ENCODE assay signal across 26 mouse cellular contexts in the genomic region with DNA sequence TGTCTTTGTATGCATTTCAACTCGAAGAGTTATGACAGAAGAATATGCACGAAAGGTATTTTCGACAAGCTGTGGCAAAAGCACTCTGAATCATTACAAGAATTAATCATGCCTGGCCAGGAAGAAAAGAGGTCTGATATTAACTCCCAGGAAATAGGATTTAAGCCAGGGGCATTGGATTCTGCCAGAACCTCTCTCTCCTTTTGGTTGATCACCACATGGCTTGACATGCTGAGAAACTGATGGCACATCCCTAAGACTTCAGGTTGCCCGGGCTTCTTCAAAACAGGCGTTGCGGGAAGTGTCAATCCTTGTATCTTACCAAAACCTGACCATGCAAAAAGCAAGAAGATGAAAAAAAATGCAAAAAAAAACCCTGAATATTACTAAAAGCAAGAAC. TPM values are rescaled to one million over a fixed set of nuclear protein-coding genes. Genes with fewer than 3 reads are reported as not detected.
A peak's percentile ranks its signal among the peaks of the same experiment; 100 is the strongest.
DNase-seq lines count a peak whose midpoint lies in the region; ATAC-seq and TF ChIP-seq lines count a peak whose summit lies in the region.
"Had no signal": no experiment of that assay in that cellular context is flagged by ENCODE, and none has a peak within 500 bp of the region (broad histone marks: within the 10 kb centered on the region; RNA-seq: fewer than 3 reads in every experiment).

No protein-coding gene starts in this region.

- TF ChIP-seq CTCF in midbrain, postnatal 0 days (IDR thresholded peaks at IDR 0.05), result no peak
- TF ChIP-seq CTCF in Patski (IDR thresholded peaks at IDR 0.05), result no peak

- no peak overlapping the region for H3K27ac ChIP-seq in midbrain, postnatal 0 days (ENCODE audit: low read depth, low read length)
- no peak overlapping the region for H3K27ac ChIP-seq in midbrain, embryonic 16.5 days (ENCODE audit: low read length)
- H3K27ac ChIP-seq: embryonic facial prominence, embryonic 13.5 days; forebrain, embryonic 10.5 days; forebrain, embryonic 13.5 days; heart, adult 2 months; heart, embryonic 10.5 days; heart, embryonic 13.5 days had no signal

- in situ Hi-C loops in Patski (cut with MboI; ENCODE audit: low pct_unique_long_range_greater_than_20kb), result no loop called here

- DNase-seq in cerebellum, postnatal 14 days, result peak; percentile 31 to 53
- no peak for DNase-seq in cerebellum, adult 9-10 months
- peak; percentile 17 for DNase-seq in midbrain, postnatal 0 days (ENCODE audit: low spot score)
- no peak for DNase-seq in Patski (ENCODE audit: low read depth, low spot score)
- DNase-seq in thymus, postnatal 4 days, result no peak
- DNase-seq: adrenal gland, adult 8-10 months; adrenal gland, postnatal 36 days; cerebellum, adult 18-20 months; cerebellum, postnatal 25 days; gastrocnemius, postnatal 10 days; gastrocnemius, postnatal 36 days; heart, adult 2 months; heart, postnatal 14 days; heart, postnatal 4 days; kidney, adult 18-20 months had no signal

- ATAC-seq in midbrain, postnatal 0 days (ENCODE audit: low FRiP score), result no peak
- ATAC-seq in midbrain, embryonic 16.5 days, result no peak
- peak; percentile 35 for ATAC-seq in Patski
- ATAC-seq: CD4-positive, CD25-positive, alpha-beta regulatory T cell, adult 4 months; forebrain, embryonic 13.5 days; forebrain, embryonic 16.5 days; hindbrain, embryonic 16.5 days; inflammation-experienced regulatory T-cells, adult 6 months; intestine, embryonic 16.5 days had no signal

- 73% methylated on average over 6 of the region's 6 CpGs for WGBS in midbrain, postnatal 0 days
- 89% methylated on average over 6 of the region's 6 CpGs for WGBS in midbrain, embryonic 16.5 days

- no peaks in the 10 kb centered on the region for H3K9me3 ChIP-seq in midbrain, postnatal 0 days (ENCODE audit: low read length)
- H3K9me3 ChIP-seq in midbrain, embryonic 16.5 days (replicated peaks; ENCODE audit: control insufficient read depth, low read length, poor library complexity, severe bottlenecking), result no peaks in the 10 kb centered on the region; the same call in 1 of the 2 replicates
- H3K9me3 ChIP-seq: embryonic facial prominence, embryonic 13.5 days; forebrain, embryonic 10.5 days; forebrain, embryonic 13.5 days; heart, embryonic 10.5 days had no signal

- no peak overlapping the region for H3K4me3 ChIP-seq in midbrain, postnatal 0 days (ENCODE audit: low read depth, low read length)
- H3K4me3 ChIP-seq in midbrain, embryonic 16.5 days (ENCODE audit: low read depth, low read length), result no peak overlapping the region
- H3K4me3 ChIP-seq: embryonic facial prominence, embryonic 13.5 days; forebrain, embryonic 10.5 days; forebrain, embryonic 13.5 days; heart, adult 2 months; heart, embryonic 10.5 days; heart, embryonic 13.5 days had no signal

- H3K36me3 ChIP-seq in midbrain, postnatal 0 days (ENCODE audit: insufficient read depth, low read length), result no peaks in the 10 kb centered on the region
- no peaks in the 10 kb centered on the region for H3K36me3 ChIP-seq in midbrain, embryonic 16.5 days (ENCODE audit: control insufficient read depth, insufficient read depth, low read length)
- H3K36me3 ChIP-seq: embryonic facial prominence, embryonic 13.5 days; forebrain, embryonic 10.5 days; heart, embryonic 10.5 days; heart, embryonic 13.5 days had no signal

- H3K27me3 ChIP-seq in midbrain, postnatal 0 days (ENCODE audit: insufficient read depth, low read length), result no peaks in the 10 kb centered on the region
- H3K27me3 ChIP-seq in midbrain, embryonic 16.5 days (ENCODE audit: control insufficient read depth, insufficient read depth, low read depth, low read length), result no peaks in the 10 kb centered on the region
- no peaks in the 10 kb centered on the region for H3K27me3 ChIP-seq in Patski
- H3K27me3 ChIP-seq: embryonic facial prominence, embryonic 13.5 days; forebrain, embryonic 13.5 days; heart, embryonic 13.5 days had no signal

- H3K4me1 ChIP-seq in midbrain, postnatal 0 days (ENCODE audit: insufficient read depth, low read length), result no peaks in the 10 kb centered on the region
- H3K4me1 ChIP-seq in midbrain, embryonic 16.5 days (ENCODE audit: control insufficient read depth, insufficient read depth, low read length), result no peaks in the 10 kb centered on the region
- H3K4me1 ChIP-seq: embryonic facial prominence, embryonic 13.5 days; forebrain, embryonic 10.5 days; forebrain, embryonic 13.5 days; heart, embryonic 10.5 days; heart, embryonic 13.5 days had no signal

- POLR2A ChIA-PET in Patski (lab: Charles Lee), result no interaction called here

- no peak overlapping the region for H3K9ac ChIP-seq in midbrain, postnatal 0 days (replicated peaks; ENCODE audit: low read length, poor library complexity, severe bottlenecking)
- no peak overlapping the region for H3K9ac ChIP-seq in midbrain, embryonic 16.5 days (ENCODE audit: low read depth, low read length)
- H3K9ac ChIP-seq: embryonic facial prominence, embryonic 13.5 days; forebrain, embryonic 13.5 days; heart, embryonic 13.5 days had no signal

- CTCF ChIA-PET in Patski (lab: Charles Lee), result interaction anchor here (1.0 to 1.4 kb wide), 2 partner anchors 10 to 24 kb away, joined by 4 to 6 read pairs; no protein-coding TSS in a partner anchor

- H3K4me2 ChIP-seq in midbrain, postnatal 0 days (ENCODE audit: low read depth, low read length, poor library complexity, severe bottlenecking), result no peak overlapping the region
- H3K4me2 ChIP-seq in midbrain, embryonic 16.5 days (ENCODE audit: low read length), result no peak overlapping the region
- H3K4me2 ChIP-seq: embryonic facial prominence, embryonic 13.5 days; forebrain, embryonic 13.5 days; heart, embryonic 13.5 days had no signal

RNA-seq across cellular contexts. Expression of a gene that starts 25.4 kb away (rescaled TPM):
- total RNA-seq in midbrain, postnatal 0 days (2014; rRNA removed), result 49.8 and 73.3 TPM in 2 replicates
- polyA plus RNA-seq in midbrain, postnatal 0 days (2015; fragmentation: Nextera tagmentation; extraction: Ambion mirVana), result 26.2 and 33.8 TPM in 2 replicates
- 40.5 and 46.1 TPM in 2 replicates for polyA plus RNA-seq in midbrain, embryonic 16.5 days (2015; fragmentation: Nextera tagmentation; extraction: Ambion mirVana)
- polyA plus RNA-seq in Patski (2021), result 33.7 TPM

Comparison
In these comparisons a context has a peak if more than half of its experiments do, and no peak if none do; other contexts are left out.
1. DNase-seq: peak in cerebellum, postnatal 14 days (2 of 2) and midbrain, postnatal 0 days (single experiment); none in cerebellum, adult 9-10 months (single experiment), Patski (single experiment) and thymus, postnatal 4 days (single experiment).